Mouse (Mus musculus) bone marrow macrophage, adult 2 months (primary cell): ENCODE measurements around the gene Edem3.

Experiments
- CTCF ChIP-seq: IDR thresholded peaks from 2 replicates; pipeline ENCODE4 v1.5.1; 2012; ENCODE audit warnings: low read depth, mild to moderate bottlenecking, low read length, moderate library complexity
- POLR2A ChIP-seq: IDR thresholded peaks from 2 replicates; pipeline ENCODE4 v1.6.1; 2012; ENCODE audit warnings: mild to moderate bottlenecking, low read depth, low read length, borderline replicate concordance

GRCm38 (mm10) chr1:151758301-151758700, 3.1 kb downstream of the Edem3 start:
- no peak for TF ChIP-seq CTCF
- no peak for TF ChIP-seq POLR2A
